Mouse (Mus musculus) bone marrow macrophage, adult 2 months (primary cell): Measurements from ENCODE around the gene Adra1b.

Experiments used
- CTCF ChIP-seq: IDR thresholded peaks from 2 replicates; pipeline ENCODE4 v1.5.1; 2012; ENCODE audit warnings: low read depth, mild to moderate bottlenecking, low read length, moderate library complexity
- POLR2A ChIP-seq: IDR thresholded peaks from 2 replicates; pipeline ENCODE4 v1.6.1; 2012; ENCODE audit warnings: mild to moderate bottlenecking, low read depth, low read length, borderline replicate concordance

GRCm38 (mm10) chr11:43817368-43817923 lies 83.6 kb downstream of the Adra1b start:
- TF ChIP-seq POLR2A: no peak
- TF ChIP-seq CTCF: no peak
